Mouse (Mus musculus) liver, postnatal 0 days (tissue): ENCODE results near the gene Gstp3.

Source experiments
- CTCF ChIP-seq: sonication (generic); IDR thresholded peaks from 2 replicates; pipeline ENCODE4 v1.5.1; 2016; ENCODE audit warnings: antibody characterized with exemption, low read depth
- EP300 ChIP-seq: IDR thresholded peaks from 2 replicates; pipeline ENCODE4 v1.6.1; 2016; ENCODE audit warnings: antibody characterized with exemption, low read depth, mild to moderate bottlenecking

- no peak for TF ChIP-seq EP300
- no peak for TF ChIP-seq CTCF
Measured at GRCm38 (mm10) chr19:4094348-4094747, 35.0 kb upstream of the Gstp3 start.
